In genomic region chr9:22306726-22307125, GRCm38 (mm10) we compare ENCODE assay signal across 9 mouse cellular contexts. TPM values are rescaled to one million over a fixed set of nuclear protein-coding genes. Genes with fewer than 3 reads are reported as not detected.
DNase-seq lines count a peak whose midpoint lies in the region; ATAC-seq and TF ChIP-seq lines count a peak whose summit lies in the region.
"Had no signal": no experiment of that assay in that cellular context is flagged by ENCODE, and none has a peak within 500 bp of the region (broad histone marks: within the 10 kb centered on the region; RNA-seq: fewer than 3 reads in every experiment).

No protein-coding gene starts in this region.

- H3K27me3 ChIP-seq in thymus, adult 2 months (ENCODE audit: control insufficient read depth, insufficient read depth, low read length): no peaks in the 10 kb centered on the region
- H3K27me3 ChIP-seq in midbrain, postnatal 0 days (ENCODE audit: insufficient read depth, low read length): no peaks in the 10 kb centered on the region

- H3K9ac ChIP-seq in midbrain, postnatal 0 days (replicated peaks; ENCODE audit: low read length, poor library complexity, severe bottlenecking): peak overlapping the region; percentile 94

- peak overlapping the region; percentile 81 for H3K4me2 ChIP-seq in midbrain, postnatal 0 days (ENCODE audit: low read depth, low read length, poor library complexity, severe bottlenecking)

- TF ChIP-seq CTCF in thymus, adult 2 months (IDR thresholded peaks at IDR 0.05; ENCODE audit: borderline replicate concordance, control insufficient read depth, extremely low read depth, insufficient read depth, low read length, poor library complexity): no peak
- no peak for TF ChIP-seq CTCF in midbrain, postnatal 0 days (IDR thresholded peaks at IDR 0.05)

- H3K9me3 ChIP-seq in midbrain, postnatal 0 days (ENCODE audit: low read length): no peaks in the 10 kb centered on the region

- H3K4me3 ChIP-seq in thymus, adult 2 months (ENCODE audit: control insufficient read depth, insufficient read depth, low read length): peak overlapping the region; percentile 81
- peak overlapping the region; percentile 79 for H3K4me3 ChIP-seq in midbrain, postnatal 0 days (ENCODE audit: low read depth, low read length)

- WGBS in thymus, adult 2 months: 38% methylated on average over 6 of the region's 6 CpGs
- WGBS in midbrain, postnatal 0 days: 10% methylated on average over 6 of the region's 6 CpGs

- H3K4me1 ChIP-seq in thymus, adult 2 months (replicated peaks; ENCODE audit: control insufficient read depth, insufficient read depth, low read length): peaks cover 7% of the 10 kb centered on the region
- H3K4me1 ChIP-seq in midbrain, postnatal 0 days (ENCODE audit: insufficient read depth, low read length): peaks cover 9% of the 10 kb centered on the region; the same call in 1 of the 2 replicates

- no peak overlapping the region for H3K27ac ChIP-seq in thymus, adult 2 months (ENCODE audit: control insufficient read depth, insufficient read depth, low read length)
- H3K27ac ChIP-seq in midbrain, postnatal 0 days (ENCODE audit: low read depth, low read length): peak overlapping the region; percentile 93

- ATAC-seq in midbrain, postnatal 0 days (ENCODE audit: low FRiP score): no peak

- DNase-seq in frontal cortex, postnatal 36 days (ENCODE audit: low spot score in 2 of 2): peak; percentile 6 to 18
- no peak for DNase-seq in frontal cortex, postnatal 14 days (ENCODE audit: low spot score in 2 of 2)
- no peak for DNase-seq in thymus, adult 2 months
- DNase-seq in thymus, postnatal 10 days (ENCODE audit: low spot score in 2 of 2): no peak
- peak; percentile 40 for DNase-seq in induced T-regulatory cell, adult 2 months (ENCODE audit: low read depth)
- peak; percentile 22 for DNase-seq in midbrain, postnatal 0 days (ENCODE audit: low spot score)
- DNase-seq in ovary, postnatal 36 days (ENCODE audit: low spot score): no peak
- no peak for DNase-seq in gastrocnemius, postnatal 10 days

- peaks cover 7% of the 10 kb centered on the region for H3K36me3 ChIP-seq in thymus, adult 2 months (ENCODE audit: control insufficient read depth, insufficient read depth, low read length)
- H3K36me3 ChIP-seq in midbrain, postnatal 0 days (ENCODE audit: insufficient read depth, low read length): peaks cover 11% of the 10 kb centered on the region; the same call in 1 of the 2 replicates

- TF ChIP-seq POLR2A in thymus, adult 2 months (IDR thresholded peaks at IDR 0.05; ENCODE audit: control insufficient read depth, extremely low read depth, insufficient read depth, low read length, poor library complexity): no peak

RNA-seq across cellular contexts. Expression of gene Zfp810, which starts 0.7 kb away (rescaled TPM):
- 10.9 and 11.5 TPM in 2 replicates for polyA plus RNA-seq in thymus, adult 2 months (2012; rRNA removed)
- 31.1 and 37.8 TPM in 2 replicates for total RNA-seq in midbrain, postnatal 0 days (2014; rRNA removed)
- 24.9 and 27.5 TPM in 2 replicates for polyA plus RNA-seq in midbrain, postnatal 0 days (2015; fragmentation: Nextera tagmentation; extraction: Ambion mirVana)
- total RNA-seq in gastrocnemius, postnatal 10 days (2021): 1 to 10 TPM; 3.5 to 4.8 TPM
- total RNA-seq: MEL had no signal

RNA-seq across cellular contexts. Expression of gene Zfp599, which starts 47.0 kb away (rescaled TPM):
- polyA plus RNA-seq in thymus, adult 2 months (2012; rRNA removed): 0.62 and 0.88 TPM in 2 replicates
- 4.7 and 5.1 TPM in 2 replicates for total RNA-seq in midbrain, postnatal 0 days (2014; rRNA removed)
- polyA plus RNA-seq in midbrain, postnatal 0 days (2015; fragmentation: Nextera tagmentation; extraction: Ambion mirVana): 7.2 and 7.8 TPM in 2 replicates
- under 1 TPM; 0.07 to 0.18 TPM for total RNA-seq in gastrocnemius, postnatal 10 days (2021)

Comparison
In these comparisons a context has a peak if more than half of its experiments do, and no peak if none do; other contexts are left out.
1. DNase-seq: peak in frontal cortex, postnatal 36 days (2 of 2), induced T-regulatory cell, adult 2 months (single experiment) and midbrain, postnatal 0 days (single experiment); none in frontal cortex, postnatal 14 days (0 of 2), thymus, adult 2 months (single experiment), thymus, postnatal 10 days (0 of 2), ovary, postnatal 36 days (single experiment) and gastrocnemius, postnatal 10 days (single experiment).